8 mouse cellular contexts compared by ENCODE assay signal in the genomic region with DNA sequence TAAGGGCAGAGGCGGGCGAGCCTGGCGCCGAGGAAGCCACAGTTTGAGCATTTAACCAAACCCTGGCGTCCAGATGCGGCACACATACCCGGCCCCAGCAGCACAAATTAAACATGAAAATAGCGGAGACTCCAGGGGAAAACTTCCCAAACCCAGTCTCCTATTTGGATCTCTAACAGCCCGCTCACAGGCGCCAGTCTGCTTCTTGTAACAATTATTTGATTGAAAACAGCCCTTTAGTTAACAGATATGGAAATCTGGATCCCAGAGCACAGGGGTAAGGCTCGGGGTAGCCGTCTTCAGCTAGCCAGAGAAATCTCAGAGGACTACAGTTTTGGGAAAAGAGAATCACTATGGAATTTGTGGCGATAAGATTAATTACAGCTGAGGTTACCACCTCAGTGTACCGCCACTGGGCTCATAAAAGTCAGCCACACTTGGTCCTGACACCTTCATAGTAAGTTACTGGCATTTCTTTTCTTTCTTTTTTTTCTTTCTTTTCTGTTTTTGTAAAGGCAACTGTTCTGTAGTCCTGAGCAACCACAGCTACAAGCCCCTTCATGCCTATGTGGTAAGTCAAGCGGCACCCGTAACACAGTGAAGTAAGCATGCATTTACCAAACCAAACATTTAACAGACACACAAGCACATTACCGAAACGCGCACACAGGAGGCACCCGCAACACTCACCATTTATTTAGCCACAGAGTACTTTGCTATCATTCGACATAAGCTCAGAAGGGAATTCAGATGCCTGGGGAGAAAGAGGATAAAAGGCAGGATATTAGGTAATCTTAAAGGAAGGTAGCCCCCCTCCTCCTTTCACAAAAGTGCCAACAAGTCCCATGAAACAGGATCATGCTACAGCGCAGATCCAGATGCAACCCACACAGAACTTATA. TPM values are rescaled to one million over a fixed set of nuclear protein-coding genes. Genes with fewer than 3 reads are reported as not detected.
DNase-seq lines count a peak whose midpoint lies in the region; ATAC-seq and TF ChIP-seq lines count a peak whose summit lies in the region.

No protein-coding gene starts in this region.

- no peaks in the 10 kb centered on the region for H3K27me3 ChIP-seq in heart, postnatal 0 days (ENCODE audit: control insufficient read depth, insufficient read depth, low read length)
- no peaks in the 10 kb centered on the region for H3K27me3 ChIP-seq in midbrain, embryonic 15.5 days (replicated peaks)

- H3K9ac ChIP-seq in heart, postnatal 0 days (replicated peaks; ENCODE audit: low read depth, low read length), result peak overlapping the region; percentile 63
- H3K9ac ChIP-seq in midbrain, embryonic 15.5 days, result peak overlapping the region; percentile 59

- intact Hi-C loops in heart, postnatal 25 days (cut with DNase I), result loop anchor here (5.0 to 10.0 kb wide), 7 partner anchors 67 to 1220 kb away; no protein-coding TSS in a partner anchor

- no peaks in the 10 kb centered on the region for H3K9me3 ChIP-seq in heart, postnatal 0 days (replicated peaks; ENCODE audit: control insufficient read depth, low read length)
- no peaks in the 10 kb centered on the region for H3K9me3 ChIP-seq in midbrain, embryonic 15.5 days

- H3K36me3 ChIP-seq in heart, postnatal 0 days (replicated peaks; ENCODE audit: control insufficient read depth, insufficient read depth, low read length), result no peaks in the 10 kb centered on the region
- H3K36me3 ChIP-seq in midbrain, embryonic 15.5 days (replicated peaks), result no peaks in the 10 kb centered on the region

- DNase-seq in heart, adult 11 months, result peak; percentile 94
- DNase-seq in heart, postnatal 25 days (ENCODE audit: low spot score), result no peak
- DNase-seq in embryo, embryonic 9.5 days (ENCODE audit: extremely low spot score), result peak; percentile 56
- peak; percentile 14 for DNase-seq in heart, postnatal 0 days (ENCODE audit: low spot score)
- DNase-seq in kidney, postnatal 4 days, result peak; percentile 51 to 53

- no peak for TF ChIP-seq CTCF in heart, postnatal 0 days (IDR thresholded peaks at IDR 0.05; ENCODE audit: low read depth)

- TF ChIP-seq EP300 in heart, postnatal 0 days (IDR thresholded peaks at IDR 0.05; ENCODE audit: low read depth), result no peak

- H3K4me1 ChIP-seq in heart, postnatal 0 days (ENCODE audit: control insufficient read depth, insufficient read depth), result peaks cover 27% of the 10 kb centered on the region
- peaks cover 59% of the 10 kb centered on the region for H3K4me1 ChIP-seq in midbrain, embryonic 15.5 days

- peak; percentile 2 for ATAC-seq in CD4-positive, CD25-positive, alpha-beta regulatory T cell, adult 4 months
- ATAC-seq in heart, postnatal 0 days (ENCODE audit: insufficient read depth, low read depth), result no peak
- ATAC-seq in midbrain, embryonic 15.5 days (replicated peaks), result no peak
- ATAC-seq in megakaryocyte-erythroid progenitor cell, adult 5-6 weeks (replicated peaks; ENCODE audit: low FRiP score, low TSS enrichment, poor library complexity, severe bottlenecking), result no peak

- peak overlapping the region; percentile 60 for H3K4me3 ChIP-seq in heart, postnatal 0 days (ENCODE audit: low read depth, low read length)
- peak overlapping the region; percentile 71 for H3K4me3 ChIP-seq in midbrain, embryonic 15.5 days

- WGBS in heart, postnatal 0 days, result 2% methylated on average over 22 of the region's 22 CpGs
- WGBS in midbrain, embryonic 15.5 days, result under 1% methylated on average over 22 of the region's 22 CpGs

- peak overlapping the region; percentile 69 for H3K27ac ChIP-seq in heart, postnatal 0 days (ENCODE audit: low read depth)
- peak overlapping the region; percentile 93 for H3K27ac ChIP-seq in midbrain, embryonic 15.5 days

- peak overlapping the region; percentile 76 for H3K4me2 ChIP-seq in heart, postnatal 0 days (ENCODE audit: low read depth, low read length)
- peak overlapping the region; percentile 96 for H3K4me2 ChIP-seq in midbrain, embryonic 15.5 days

RNA-seq across cellular contexts. Expression of gene Id2, which starts 2.1 kb away (rescaled TPM):
- total RNA-seq in heart, postnatal 25 days (2021), result 10 to 100 TPM; 12.6 TPM
- 100 to 1,000 TPM; 249 to 258 TPM for polyA plus RNA-seq in CD4-positive, CD25-positive, alpha-beta regulatory T cell, adult 4 months (2017; shearing (Covaris generic))
- 57.7 and 83.7 TPM in 2 replicates for total RNA-seq in heart, postnatal 0 days (2014; rRNA removed; ENCODE audit: low replicate concordance)
- polyA plus RNA-seq in heart, postnatal 0 days (2015; fragmentation: Nextera tagmentation; extraction: Ambion mirVana), result 131 and 136 TPM in 2 replicates
- 138 TPM in 2 replicates for polyA plus RNA-seq in midbrain, embryonic 15.5 days (2015; fragmentation: Nextera tagmentation; extraction: Ambion mirVana)
- 7.7 and 25.1 TPM in 2 replicates for total RNA-seq in megakaryocyte-erythroid progenitor cell, adult 5-6 weeks (2014; fragmentation: Nextera tagmentation)
- 7.5 and 25.9 TPM in 2 replicates for total RNA-seq in megakaryocyte-erythroid progenitor cell, adult 5-6 weeks (2017)
